Comparison of ENCODE assay signal across 9 mouse cellular contexts in genomic region chr5:138262001-138262400, GRCm38 (mm10). TPM values are rescaled to one million over a fixed set of nuclear protein-coding genes. Genes with fewer than 3 reads are reported as not detected.
A peak's percentile ranks its signal among the peaks of the same experiment; 100 is the strongest.
DNase-seq lines count a peak whose midpoint lies in the region; ATAC-seq and TF ChIP-seq lines count a peak whose summit lies in the region.
"Had no signal": no experiment of that assay in that cellular context is flagged by ENCODE, and none has a peak within 500 bp of the region (broad histone marks: within the 10 kb centered on the region; RNA-seq: fewer than 3 reads in every experiment).

No protein-coding gene starts in this region.

- no peak for ATAC-seq in embryonic facial prominence, embryonic 15.5 days (ENCODE audit: insufficient number of reproducible peaks, low FRiP score, low TSS enrichment, low read depth)
- ATAC-seq in megakaryocyte, adult 5-6 weeks (ENCODE audit: poor library complexity, severe bottlenecking): peak; percentile 32

- H3K4me1 ChIP-seq in bone marrow macrophage, adult 2 months (ENCODE audit: control insufficient read depth, insufficient read depth, low read length): peaks cover 46% of the 10 kb centered on the region
- H3K4me1 ChIP-seq in embryonic facial prominence, embryonic 15.5 days: peaks cover 23% of the 10 kb centered on the region

- peak overlapping the region; percentile 65 for H3K27ac ChIP-seq in bone marrow macrophage, adult 2 months (ENCODE audit: insufficient read depth, low read depth, low read length)
- no peak overlapping the region for H3K27ac ChIP-seq in embryonic facial prominence, embryonic 15.5 days (replicated peaks)

- DNase-seq in layer of hippocampus, adult 11-12 months (ENCODE audit: low spot score): peak; percentile 21
- no peak for DNase-seq in layer of hippocampus, postnatal 14 days (ENCODE audit: low spot score in 2 of 2)
- no peak for DNase-seq in retina, postnatal 1 day
- DNase-seq in spleen, postnatal 14 days (ENCODE audit: low spot score in 2 of 2): no peak

- WGBS in embryonic facial prominence, embryonic 15.5 days: 61% methylated on average over 4 of the region's 4 CpGs

- no peaks in the 10 kb centered on the region for H3K9me3 ChIP-seq in embryonic facial prominence, embryonic 15.5 days (replicated peaks)

- no peak overlapping the region for H3K9ac ChIP-seq in embryonic facial prominence, embryonic 15.5 days

- peaks cover 52% of the 10 kb centered on the region for H3K36me3 ChIP-seq in embryonic facial prominence, embryonic 15.5 days

- no peak for TF ChIP-seq POLR2A in bone marrow macrophage, adult 2 months (IDR thresholded peaks at IDR 0.05; ENCODE audit: borderline replicate concordance, low read depth, low read length)

- H3K4me3 ChIP-seq in bone marrow macrophage, adult 2 months (ENCODE audit: insufficient read depth, low read length): peak overlapping the region; percentile 88
- peak overlapping the region; percentile 89; the same call in 1 of the 2 replicates for H3K4me3 ChIP-seq in embryonic facial prominence, embryonic 15.5 days (replicated peaks)

- TF ChIP-seq CTCF in bone marrow macrophage, adult 2 months (IDR thresholded peaks at IDR 0.05; ENCODE audit: low read depth, low read length): no peak

- no peaks in the 10 kb centered on the region for H3K27me3 ChIP-seq in embryonic facial prominence, embryonic 15.5 days

- no peak overlapping the region for H3K4me2 ChIP-seq in embryonic facial prominence, embryonic 15.5 days (replicated peaks)

RNA-seq across cellular contexts. Expression of gene BC037034, which starts 1.8 kb away (rescaled TPM):
- total RNA-seq in layer of hippocampus, postnatal 14 days (2021): 10 to 100 TPM; 72.5 to 79.9 TPM
- polyA plus RNA-seq in bone marrow macrophage, adult 2 months (2012; ENCODE audit: insufficient read depth, insufficient read length, missing spikeins): 83.8 and 85.1 TPM in 2 replicates
- polyA plus RNA-seq in embryonic facial prominence, embryonic 15.5 days (2015; fragmentation: Nextera tagmentation; extraction: Ambion mirVana): 7.4 and 7.7 TPM in 2 replicates
- 51.5 and 53.9 TPM in 2 replicates for total RNA-seq in megakaryocyte, adult 5-6 weeks (2015)
- 49.2 and 54.9 TPM in 2 replicates for total RNA-seq in megakaryocyte, adult 5-6 weeks (2017)

RNA-seq across cellular contexts. Expression of gene Lamtor4, which starts 6.7 kb away (rescaled TPM):
- 10 to 100 TPM; 64.5 to 66.6 TPM for total RNA-seq in layer of hippocampus, postnatal 14 days (2021)
- polyA plus RNA-seq in bone marrow macrophage, adult 2 months (2012; ENCODE audit: insufficient read depth, insufficient read length, missing spikeins): 96.8 and 106 TPM in 2 replicates
- polyA plus RNA-seq in embryonic facial prominence, embryonic 15.5 days (2015; fragmentation: Nextera tagmentation; extraction: Ambion mirVana): 72.6 and 72.7 TPM in 2 replicates
- 187 and 189 TPM in 2 replicates for total RNA-seq in megakaryocyte, adult 5-6 weeks (2015)
- total RNA-seq in megakaryocyte, adult 5-6 weeks (2017): 97.6 and 122 TPM in 2 replicates

RNA-seq across cellular contexts. Expression of gene Gal3st4, which starts 10.6 kb away (rescaled TPM):
- total RNA-seq in layer of hippocampus, postnatal 14 days (2021): 1 to 10 TPM; 2.3 to 4.0 TPM
- not detected in 2 replicates for polyA plus RNA-seq in bone marrow macrophage, adult 2 months (2012; ENCODE audit: insufficient read depth, insufficient read length, missing spikeins)
- 2.9 and 3.1 TPM in 2 replicates for polyA plus RNA-seq in embryonic facial prominence, embryonic 15.5 days (2015; fragmentation: Nextera tagmentation; extraction: Ambion mirVana)
- total RNA-seq in megakaryocyte, adult 5-6 weeks (2015): not detected in 2 replicates
- not detected in 2 replicates for total RNA-seq in megakaryocyte, adult 5-6 weeks (2017)

RNA-seq across cellular contexts. Expression of gene Gm43720, which starts 17.8 kb away (rescaled TPM):
- under 1 TPM in 1 of 2 experiments, not detected in 1; 0.07 TPM for total RNA-seq in layer of hippocampus, postnatal 14 days (2021)
- not detected in 2 replicates for polyA plus RNA-seq in bone marrow macrophage, adult 2 months (2012; ENCODE audit: insufficient read depth, insufficient read length, missing spikeins)
- polyA plus RNA-seq in embryonic facial prominence, embryonic 15.5 days (2015; fragmentation: Nextera tagmentation; extraction: Ambion mirVana): 0.12 and 0.13 TPM in 2 replicates
- total RNA-seq in megakaryocyte, adult 5-6 weeks (2015): not detected in 2 replicates
- total RNA-seq in megakaryocyte, adult 5-6 weeks (2017): not detected in 2 replicates
- total RNA-seq: left cerebral cortex, adult 8-10 months had no signal
- polyA plus RNA-seq: spleen, adult 2 months had no signal

RNA-seq across cellular contexts. Expression of gene Gpc2, which starts 17.8 kb away (rescaled TPM):
- total RNA-seq in layer of hippocampus, postnatal 14 days (2021): 1 to 10 TPM; 6.7 to 8.2 TPM
- 2.9 and 3.3 TPM in 2 replicates for polyA plus RNA-seq in bone marrow macrophage, adult 2 months (2012; ENCODE audit: insufficient read depth, insufficient read length, missing spikeins)
- polyA plus RNA-seq in embryonic facial prominence, embryonic 15.5 days (2015; fragmentation: Nextera tagmentation; extraction: Ambion mirVana): 24.7 and 30.0 TPM in 2 replicates
- total RNA-seq in megakaryocyte, adult 5-6 weeks (2015): 0.25 and 1.3 TPM in 2 replicates
- total RNA-seq in megakaryocyte, adult 5-6 weeks (2017): 3.1 and 3.6 TPM in 2 replicates
